Mouse (Mus musculus): ENCODE measurements at regions not wholly inside any gene's neighbourhood (a gene's known extent, or its start where the extent isn't known, plus 50 kb on each side); places are given as distances from the start of the nearest gene placed in this dataset.
A peak's percentile ranks its signal among the peaks of the same experiment; 100 is the strongest.

GRCm38 (mm10) chr6:140282285-140282577 is 141.6 kb upstream of the Plekha5 start:
- no peak overlapping the region for H3K4me2 ChIP-seq (replicated peaks; ENCODE audit: low read depth, low read length)
- 89% methylated on average over 7 of the region's 7 CpGs for WGBS
- H3K9me3 ChIP-seq (ENCODE audit: control insufficient read depth, low read length) = no peaks in the 10 kb centered on the region
- no peak for ATAC-seq (ENCODE audit: low FRiP score, low TSS enrichment)
- peaks cover 11% of the 10 kb centered on the region for H3K4me1 ChIP-seq (ENCODE audit: control insufficient read depth, insufficient read depth, low read length)
- no peaks in the 10 kb centered on the region for H3K36me3 ChIP-seq (ENCODE audit: control insufficient read depth, insufficient read depth, low read length)
- H3K4me3 ChIP-seq (ENCODE audit: low read length) = no peak overlapping the region
- no peaks in the 10 kb centered on the region for H3K27me3 ChIP-seq (ENCODE audit: control insufficient read depth, insufficient read depth, low read length)
- H3K27ac ChIP-seq (ENCODE audit: low read depth, low read length) = peak overlapping the region; percentile 30; the same call in 1 of the 2 replicates
- no peak overlapping the region for H3K9ac ChIP-seq (ENCODE audit: low read depth, low read length)

GRCm38 (mm10) chr6:140281488-140282284 is 142.2 kb upstream of the Plekha5 start:
- Histone ChIP-seq H3K4me2 (replicated peaks; ENCODE audit: low read depth, low read length) (no peak overlapping the region), H3K36me3 (ENCODE audit: control insufficient read depth, insufficient read depth, low read length) (no peaks in the 10 kb centered on the region), H3K9me3 (ENCODE audit: control insufficient read depth, low read length) (no peaks in the 10 kb centered on the region), H3K4me1 (ENCODE audit: control insufficient read depth, insufficient read depth, low read length) (peaks cover 11% of the 10 kb centered on the region), H3K4me3 (ENCODE audit: low read length) (no peak overlapping the region), H3K27ac (ENCODE audit: low read depth, low read length) (peak overlapping the region; percentile 30; the same call in 1 of the 2 replicates), H3K27me3 (ENCODE audit: control insufficient read depth, insufficient read depth, low read length) (no peaks in the 10 kb centered on the region), H3K9ac (ENCODE audit: low read depth, low read length) (no peak overlapping the region)
- 56% methylated on average over 17 of the region's 17 CpGs for WGBS
- no peak for ATAC-seq (ENCODE audit: low FRiP score, low TSS enrichment)

- H3K9ac ChIP-seq (ENCODE audit: low read depth, low read length) = no peak overlapping the region
- peaks cover 11% of the 10 kb centered on the region for H3K4me1 ChIP-seq (ENCODE audit: control insufficient read depth, insufficient read depth, low read length)
- ATAC-seq (ENCODE audit: low FRiP score, low TSS enrichment) = peak; percentile 32; the same call in 1 of the 2 replicates
- H3K36me3 ChIP-seq (ENCODE audit: control insufficient read depth, insufficient read depth, low read length) = no peaks in the 10 kb centered on the region
- no peaks in the 10 kb centered on the region for H3K9me3 ChIP-seq (ENCODE audit: control insufficient read depth, low read length)
- no peaks in the 10 kb centered on the region for H3K27me3 ChIP-seq (ENCODE audit: control insufficient read depth, insufficient read depth, low read length)
- 50% methylated on average over 9 of the region's 9 CpGs for WGBS
- H3K27ac ChIP-seq (ENCODE audit: low read depth, low read length) = peak overlapping the region; percentile 53; the same call in 1 of the 2 replicates
- H3K4me3 ChIP-seq (ENCODE audit: low read length) = no peak overlapping the region
- H3K4me2 ChIP-seq (replicated peaks; ENCODE audit: low read depth, low read length) = no peak overlapping the region
These were observed 142.9 kb upstream of the Plekha5 start for GRCm38 (mm10) chr6:140280817-140281475.

- H3K4me3 ChIP-seq (ENCODE audit: low read length) = no peak overlapping the region
- ATAC-seq (ENCODE audit: low FRiP score, low TSS enrichment) = no peak
- H3K36me3 ChIP-seq (ENCODE audit: control insufficient read depth, insufficient read depth, low read length) = no peaks in the 10 kb centered on the region
- H3K27ac ChIP-seq (ENCODE audit: low read depth, low read length) = peak overlapping the region; percentile 55; the same call in 1 of the 2 replicates
- WGBS = 78% methylated on average over 8 of the region's 8 CpGs
- no peaks in the 10 kb centered on the region for H3K27me3 ChIP-seq (ENCODE audit: control insufficient read depth, insufficient read depth, low read length)
- no peaks in the 10 kb centered on the region for H3K9me3 ChIP-seq (ENCODE audit: control insufficient read depth, low read length)
- no peak overlapping the region for H3K4me2 ChIP-seq (replicated peaks; ENCODE audit: low read depth, low read length)
- H3K4me1 ChIP-seq (ENCODE audit: control insufficient read depth, insufficient read depth, low read length) = peaks cover 11% of the 10 kb centered on the region
- H3K9ac ChIP-seq (ENCODE audit: low read depth, low read length) = no peak overlapping the region
These were observed 144.0 kb upstream of the Plekha5 start for GRCm38 (mm10) chr6:140279736-140280370.

GRCm38 (mm10) chr6:140278750-140279149 is 145.1 kb upstream of the Plekha5 start:
- no peak overlapping the region for H3K4me2 ChIP-seq (replicated peaks; ENCODE audit: low read depth, low read length)
- peak; percentile 56 for ATAC-seq (ENCODE audit: low FRiP score, low TSS enrichment)
- 13% methylated on average over 5 of the region's 5 CpGs for WGBS
- H3K9me3 ChIP-seq (ENCODE audit: control insufficient read depth, low read length) = no peaks in the 10 kb centered on the region
- H3K36me3 ChIP-seq (ENCODE audit: control insufficient read depth, insufficient read depth, low read length) = no peaks in the 10 kb centered on the region
- peaks cover 11% of the 10 kb centered on the region for H3K4me1 ChIP-seq (ENCODE audit: control insufficient read depth, insufficient read depth, low read length)
- no peak overlapping the region for H3K4me3 ChIP-seq (ENCODE audit: low read length)
- no peak overlapping the region for H3K9ac ChIP-seq (ENCODE audit: low read depth, low read length)
- no peaks in the 10 kb centered on the region for H3K27me3 ChIP-seq (ENCODE audit: control insufficient read depth, insufficient read depth, low read length)
- H3K27ac ChIP-seq (ENCODE audit: low read depth, low read length) = peak overlapping the region; percentile 55; the same call in 1 of the 2 replicates

GRCm38 (mm10) chr6:140270592-140270991 is 153.3 kb upstream of the Plekha5 start:
- no peak overlapping the region for H3K27ac ChIP-seq (ENCODE audit: low read depth, low read length)
- H3K9ac ChIP-seq (ENCODE audit: low read depth, low read length) = no peak overlapping the region
- 0 out of 2 replicates have a peak, but pooled peaks cover 4% of the 10 kb centered on the region for H3K9me3 ChIP-seq (ENCODE audit: control insufficient read depth, low read length)
- H3K27me3 ChIP-seq (ENCODE audit: control insufficient read depth, insufficient read depth, low read length) = no peaks in the 10 kb centered on the region
- ATAC-seq (ENCODE audit: low FRiP score, low TSS enrichment) = no peak
- H3K4me1 ChIP-seq (ENCODE audit: control insufficient read depth, insufficient read depth, low read length) = no peaks in the 10 kb centered on the region
- H3K4me3 ChIP-seq (ENCODE audit: low read length) = no peak overlapping the region
- no peaks in the 10 kb centered on the region for H3K36me3 ChIP-seq (ENCODE audit: control insufficient read depth, insufficient read depth, low read length)
- no peak overlapping the region for H3K4me2 ChIP-seq (replicated peaks; ENCODE audit: low read depth, low read length)
- WGBS = 84% methylated on average over 6 of the region's 6 CpGs

- Histone ChIP-seq H3K9me3 (ENCODE audit: control insufficient read depth, low read length) (0 out of 2 replicates have a peak, but pooled peaks cover 4% of the 10 kb centered on the region), H3K4me2 (replicated peaks; ENCODE audit: low read depth, low read length) (no peak overlapping the region), H3K4me1 (ENCODE audit: control insufficient read depth, insufficient read depth, low read length) (no peaks in the 10 kb centered on the region), H3K27me3 (ENCODE audit: control insufficient read depth, insufficient read depth, low read length) (no peaks in the 10 kb centered on the region), H3K27ac (ENCODE audit: low read depth, low read length) (no peak overlapping the region), H3K4me3 (ENCODE audit: low read length) (no peak overlapping the region), H3K9ac (ENCODE audit: low read depth, low read length) (no peak overlapping the region), H3K36me3 (ENCODE audit: control insufficient read depth, insufficient read depth, low read length) (no peaks in the 10 kb centered on the region)
- ATAC-seq (ENCODE audit: low FRiP score, low TSS enrichment) = no peak
- 43% methylated on average over 11 of the region's 11 CpGs for WGBS
These were observed 155.4 kb upstream of the Plekha5 start for GRCm38 (mm10) chr6:140268315-140269070.

GRCm38 (mm10) chr6:140263920-140264319 is 159.9 kb upstream of the Plekha5 start:
- Histone ChIP-seq H3K4me3 (ENCODE audit: low read length) (no peak overlapping the region), H3K9me3 (ENCODE audit: control insufficient read depth, low read length) (no peaks in the 10 kb centered on the region), H3K4me2 (replicated peaks; ENCODE audit: low read depth, low read length) (no peak overlapping the region), H3K36me3 (ENCODE audit: control insufficient read depth, insufficient read depth, low read length) (no peaks in the 10 kb centered on the region), H3K9ac (ENCODE audit: low read depth, low read length) (no peak overlapping the region), H3K4me1 (ENCODE audit: control insufficient read depth, insufficient read depth, low read length) (no peaks in the 10 kb centered on the region), H3K27ac (ENCODE audit: low read depth, low read length) (no peak overlapping the region), H3K27me3 (ENCODE audit: control insufficient read depth, insufficient read depth, low read length) (no peaks in the 10 kb centered on the region)
- 38% methylated on average over 1 of the region's 1 CpGs for WGBS
- ATAC-seq (ENCODE audit: low FRiP score, low TSS enrichment) = no peak
